Mouse (Mus musculus): Measurements from ENCODE around the gene Shox2. TPM values are rescaled to one million over a fixed set of nuclear protein-coding genes. Genes with fewer than 3 reads are reported as not detected.

The Shox2 gene
- total RNA-seq, 2 experiments from 2014 or later = not detected

- no peak for DNase-seq (ENCODE audit: low spot score in 2 of 2)
- intact Hi-C loops (cut with DNase I) = loop anchor here (5.0 kb wide), 2 partner anchors 223 to 563 kb away; no protein-coding TSS in a partner anchor
These were observed 10.8 kb downstream of the Shox2 start for GRCm38 (mm10) chr3:66970661-66971331.

- DNase-seq (ENCODE audit: low spot score in 2 of 2) = no peak
- intact Hi-C loops (cut with DNase I) = loop anchor here (5.0 kb wide), 2 partner anchors 223 to 563 kb away; no protein-coding TSS in a partner anchor
These were observed 11.3 kb downstream of the Shox2 start for GRCm38 (mm10) chr3:66970261-66970660.

DNA sequence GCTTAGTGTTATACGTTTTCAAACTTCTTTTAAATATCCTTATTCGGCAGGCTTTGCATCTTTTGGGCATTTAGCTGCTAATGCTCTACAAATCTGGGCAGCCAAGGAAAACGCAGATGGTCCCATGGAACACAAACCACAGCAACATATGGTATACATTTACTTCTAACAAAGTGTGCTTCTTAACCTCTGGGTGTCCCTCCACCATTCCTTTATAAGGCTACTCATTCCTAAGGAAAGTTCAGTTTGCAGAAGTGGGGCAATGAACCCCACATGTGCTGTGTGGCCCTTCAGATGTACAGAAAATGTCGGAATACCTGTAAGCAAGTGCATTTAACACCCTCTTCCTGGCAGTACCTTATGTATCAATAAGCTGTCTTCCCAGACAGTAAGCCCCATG is 14.1 kb downstream of the Shox2 start:
- intact Hi-C loops (cut with DNase I) = no loop called here
- no peak for DNase-seq (ENCODE audit: low spot score in 2 of 2)

DNA sequence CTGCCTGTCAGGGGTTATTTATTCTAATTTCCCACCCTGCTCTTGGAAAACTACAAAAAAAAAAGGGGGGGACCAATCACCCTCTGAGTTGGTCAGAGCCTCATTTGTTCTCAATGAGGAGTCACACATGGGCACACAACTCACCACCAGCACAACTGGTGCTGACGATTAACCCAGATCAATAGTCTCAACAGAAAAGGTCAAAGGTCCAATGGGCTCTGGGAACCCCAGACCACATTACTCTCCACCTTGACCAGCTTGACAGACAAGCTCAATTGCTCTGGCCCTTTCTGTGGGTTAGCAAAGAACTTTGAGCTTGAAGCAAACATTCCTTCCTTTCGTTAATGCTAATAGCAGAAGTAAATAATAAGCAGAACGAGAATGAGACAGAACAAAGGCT is 16.7 kb downstream of the Shox2 start:
- intact Hi-C loops (cut with DNase I) = no loop called here
- no peak for DNase-seq (ENCODE audit: low spot score in 2 of 2)

GRCm38 (mm10) chr3:66959972-66960371 is 21.6 kb downstream of the Shox2 start:
- intact Hi-C loops (cut with DNase I) = no loop called here
- DNase-seq (ENCODE audit: low spot score in 2 of 2) = no peak

- DNase-seq (ENCODE audit: low spot score in 2 of 2) = no peak
- intact Hi-C loops (cut with DNase I) = no loop called here
These were observed 26.4 kb downstream of the Shox2 start for GRCm38 (mm10) chr3:66955126-66955525.

DNA sequence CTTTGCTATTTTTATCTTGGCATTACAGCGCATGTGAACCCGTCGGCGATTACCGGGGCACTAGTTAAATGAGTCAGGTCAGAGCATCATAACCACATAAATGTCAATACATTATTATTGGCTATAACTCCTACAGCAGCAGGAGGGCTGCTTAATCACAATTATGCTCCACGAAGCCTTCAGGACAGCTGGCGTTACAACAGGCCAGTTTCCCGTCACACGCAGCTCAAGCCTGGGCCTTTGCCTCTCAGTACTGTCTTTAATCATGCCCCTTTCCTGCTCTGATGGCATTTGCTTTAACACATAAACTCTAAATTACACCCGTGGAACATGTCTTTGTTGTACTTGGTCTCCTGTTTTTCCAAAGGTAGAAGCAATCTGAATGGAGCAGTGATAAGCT is 41.9 kb downstream of the Shox2 start:
- intact Hi-C loops (cut with DNase I) = no loop called here
- DNase-seq (ENCODE audit: low spot score in 2 of 2) = no peak

- DNase-seq (ENCODE audit: low spot score in 2 of 2) = peak in 1 of 2 experiments; percentile 3
- intact Hi-C loops (cut with DNase I) = no loop called here
These were observed 59.1 kb downstream of the Shox2 start for GRCm38 (mm10) chr3:66922436-66922835.

Other genes with a start within 250 kb of the Shox2 start
- 10 to 100 TPM; 27.4 to 31.4 TPM for gene Rsrc1, start 381 bp downstream of the Shox2 start, total RNA-seq (2021)

All from left cerebral cortex, postnatal 14 days (tissue).